ENCODE assay signal across 30 mouse cellular contexts in genomic region chr14:103556609-103557008, GRCm38 (mm10). TPM values are rescaled to one million over a fixed set of nuclear protein-coding genes. Genes with fewer than 3 reads are reported as not detected.
DNase-seq lines count a peak whose midpoint lies in the region; ATAC-seq and TF ChIP-seq lines count a peak whose summit lies in the region.
"Had no signal": no experiment of that assay in that cellular context is flagged by ENCODE, and none has a peak within 500 bp of the region (broad histone marks: within the 10 kb centered on the region; RNA-seq: fewer than 3 reads in every experiment).

No protein-coding gene starts in this region.

- TF ChIP-seq POLR2A in brain, embryonic 14.5 days (IDR thresholded peaks at IDR 0.05; ENCODE audit: borderline replicate concordance, extremely low read depth, insufficient read depth, insufficient read length, poor library complexity, severe bottlenecking) = no peak

- no peaks in the 10 kb centered on the region for H3K9me3 ChIP-seq in forebrain, postnatal 0 days (ENCODE audit: low read length)
- H3K9me3 ChIP-seq in forebrain, embryonic 13.5 days (replicated peaks) = no peaks in the 10 kb centered on the region
- H3K9me3 ChIP-seq in midbrain, embryonic 13.5 days = no peaks in the 10 kb centered on the region
- no peaks in the 10 kb centered on the region for H3K9me3 ChIP-seq in midbrain, postnatal 0 days (ENCODE audit: low read length)
- H3K9me3 ChIP-seq in ES-E14 (ENCODE audit: control insufficient read depth, insufficient read depth, low read depth, low read length) = no peaks in the 10 kb centered on the region
- H3K9me3 ChIP-seq: embryonic facial prominence, embryonic 10.5 days; embryonic facial prominence, embryonic 15.5 days; heart, embryonic 15.5 days; hindbrain, embryonic 12.5 days; limb, embryonic 13.5 days; midbrain, embryonic 15.5 days; neural tube, embryonic 12.5 days had no signal

- no peak overlapping the region for H3K4me2 ChIP-seq in forebrain, postnatal 0 days (ENCODE audit: low read depth)
- H3K4me2 ChIP-seq in forebrain, embryonic 13.5 days = no peak overlapping the region
- no peak overlapping the region for H3K4me2 ChIP-seq in midbrain, embryonic 13.5 days (replicated peaks)
- no peak overlapping the region for H3K4me2 ChIP-seq in midbrain, postnatal 0 days (ENCODE audit: low read depth, low read length, poor library complexity, severe bottlenecking)
- H3K4me2 ChIP-seq: embryonic facial prominence, embryonic 15.5 days; heart, embryonic 15.5 days; hindbrain, embryonic 12.5 days; limb, embryonic 13.5 days; liver, embryonic 11.5 days; midbrain, embryonic 15.5 days; neural tube, embryonic 12.5 days had no signal

- peak; percentile 27 for DNase-seq in forebrain, postnatal 0 days
- DNase-seq in midbrain, postnatal 0 days (ENCODE audit: low spot score) = no peak
- DNase-seq in ES-E14 (ENCODE audit: low read depth, low spot score) = peak; percentile 40
- peak; percentile 69 for DNase-seq in brain, embryonic 14.5 days (ENCODE audit: low read depth)
- DNase-seq: adrenal gland, postnatal 25 days; cerebellum, adult 18-20 months; kidney, adult 11 months; kidney, postnatal 14 days; layer of hippocampus, adult 9-11 months; lung, postnatal 36 days; right cerebral cortex, postnatal 4 days; thymus, adult 18-20 months; thymus, postnatal 25 days had no signal

- no peaks in the 10 kb centered on the region for H3K36me3 ChIP-seq in forebrain, postnatal 0 days (ENCODE audit: insufficient read depth)
- no peaks in the 10 kb centered on the region for H3K36me3 ChIP-seq in forebrain, embryonic 13.5 days (ENCODE audit: poor library complexity, severe bottlenecking)
- no peaks in the 10 kb centered on the region for H3K36me3 ChIP-seq in midbrain, embryonic 13.5 days
- H3K36me3 ChIP-seq in midbrain, postnatal 0 days (ENCODE audit: insufficient read depth, low read length) = no peaks in the 10 kb centered on the region
- no peaks in the 10 kb centered on the region for H3K36me3 ChIP-seq in ES-E14 (ENCODE audit: control insufficient read depth, insufficient read depth, low read length, poor library complexity, severe bottlenecking)
- H3K36me3 ChIP-seq: embryonic facial prominence, embryonic 10.5 days; embryonic facial prominence, embryonic 15.5 days; G1E; heart, embryonic 15.5 days; hindbrain, embryonic 12.5 days; limb, embryonic 13.5 days; midbrain, embryonic 15.5 days; neural tube, embryonic 12.5 days had no signal

- peaks cover 17% of the 10 kb centered on the region; the same call in 1 of the 2 replicates for H3K4me1 ChIP-seq in forebrain, postnatal 0 days (ENCODE audit: insufficient read depth)
- H3K4me1 ChIP-seq in forebrain, embryonic 13.5 days = peaks cover 35% of the 10 kb centered on the region
- H3K4me1 ChIP-seq in midbrain, embryonic 13.5 days (replicated peaks) = peaks cover 18% of the 10 kb centered on the region
- peaks cover 5% of the 10 kb centered on the region; the same call in 1 of the 2 replicates for H3K4me1 ChIP-seq in midbrain, postnatal 0 days (ENCODE audit: insufficient read depth, low read length)
- peaks cover 0 to 4% of the 10 kb centered on the region in 2 experiments; a peak in 1 of 4 replicates for H3K4me1 ChIP-seq in ES-E14 (ENCODE audit: control insufficient read depth in 2 of 2, insufficient read depth in 2 of 2, low read length in 2 of 2, poor library complexity in 1 of 2)
- H3K4me1 ChIP-seq: embryonic facial prominence, embryonic 10.5 days; embryonic facial prominence, embryonic 15.5 days; heart, embryonic 15.5 days; neural tube, embryonic 12.5 days had no signal

- H3K4me3 ChIP-seq in forebrain, postnatal 0 days (ENCODE audit: low read depth, low read length) = no peak overlapping the region
- H3K4me3 ChIP-seq in forebrain, embryonic 13.5 days = no peak overlapping the region
- H3K4me3 ChIP-seq in midbrain, embryonic 13.5 days (replicated peaks) = no peak overlapping the region
- no peak overlapping the region for H3K4me3 ChIP-seq in midbrain, postnatal 0 days (ENCODE audit: low read depth, low read length)
- H3K4me3 ChIP-seq in ES-E14 (ENCODE audit: insufficient read depth in 1 of 2, low read depth in 1 of 2, low read length in 2 of 2, poor library complexity in 1 of 2, severe bottlenecking in 1 of 2) = no peak overlapping the region
- H3K4me3 ChIP-seq: embryonic facial prominence, embryonic 10.5 days; embryonic facial prominence, embryonic 15.5 days; heart, embryonic 15.5 days; hindbrain, embryonic 12.5 days; left cerebral cortex, adult 2 months; limb, embryonic 13.5 days; midbrain, embryonic 15.5 days; neural tube, embryonic 12.5 days had no signal

- 9% methylated on average over 5 of the region's 5 CpGs for WGBS in forebrain, postnatal 0 days
- WGBS in forebrain, embryonic 13.5 days = 31% methylated on average over 5 of the region's 5 CpGs
- 35% methylated on average over 5 of the region's 5 CpGs for WGBS in midbrain, embryonic 13.5 days
- 21% methylated on average over 5 of the region's 5 CpGs for WGBS in midbrain, postnatal 0 days

- no peaks in the 10 kb centered on the region for H3K27me3 ChIP-seq in forebrain, postnatal 0 days (ENCODE audit: insufficient read depth, low read length)
- no peaks in the 10 kb centered on the region for H3K27me3 ChIP-seq in forebrain, embryonic 13.5 days
- H3K27me3 ChIP-seq in midbrain, embryonic 13.5 days = no peaks in the 10 kb centered on the region
- H3K27me3 ChIP-seq in midbrain, postnatal 0 days (ENCODE audit: insufficient read depth, low read length) = no peaks in the 10 kb centered on the region
- H3K27me3 ChIP-seq: embryonic facial prominence, embryonic 15.5 days; heart, embryonic 15.5 days; hindbrain, embryonic 12.5 days; limb, embryonic 13.5 days; midbrain, embryonic 15.5 days; neural tube, embryonic 12.5 days; Patski had no signal

- H3K27ac ChIP-seq in forebrain, postnatal 0 days (ENCODE audit: low read depth, low read length) = no peak overlapping the region
- H3K27ac ChIP-seq in forebrain, embryonic 13.5 days = no peak overlapping the region
- no peak overlapping the region for H3K27ac ChIP-seq in midbrain, embryonic 13.5 days
- H3K27ac ChIP-seq in midbrain, postnatal 0 days (ENCODE audit: low read depth, low read length) = no peak overlapping the region
- H3K27ac ChIP-seq in ES-E14 (ENCODE audit: insufficient read depth, low read depth, low read length, poor library complexity, severe bottlenecking) = no peak overlapping the region
- H3K27ac ChIP-seq: embryonic facial prominence, embryonic 10.5 days; embryonic facial prominence, embryonic 15.5 days; heart, embryonic 15.5 days; hindbrain, embryonic 12.5 days; left cerebral cortex, adult 2 months; limb, embryonic 13.5 days; midbrain, embryonic 15.5 days; neural tube, embryonic 12.5 days; stomach, postnatal 0 days had no signal

- no peak for TF ChIP-seq CTCF in forebrain, postnatal 0 days (IDR thresholded peaks at IDR 0.05; ENCODE audit: low read depth)
- TF ChIP-seq CTCF in midbrain, postnatal 0 days (IDR thresholded peaks at IDR 0.05) = no peak
- TF ChIP-seq CTCF in brain, embryonic 14.5 days (IDR thresholded peaks at IDR 0.05; ENCODE audit: borderline replicate concordance, extremely low read depth, insufficient read depth, insufficient read length) = no peak

- in situ Hi-C loops in ES-E14 (cut with MboI; ENCODE audit: low sequenced_read_pairs in 2 of 2, unreplicated experiment in 2 of 2) = loop anchor here in 1 of 2 experiments (10.0 kb wide), 1 partner anchor 158 kb away; no protein-coding TSS in a partner anchor

- no peak overlapping the region for H3K9ac ChIP-seq in forebrain, postnatal 0 days
- no peak overlapping the region for H3K9ac ChIP-seq in forebrain, embryonic 13.5 days
- no peak overlapping the region for H3K9ac ChIP-seq in midbrain, embryonic 13.5 days (replicated peaks)
- no peak overlapping the region for H3K9ac ChIP-seq in midbrain, postnatal 0 days (replicated peaks; ENCODE audit: low read length, poor library complexity, severe bottlenecking)
- H3K9ac ChIP-seq in ES-E14 (ENCODE audit: insufficient read depth, low read depth, low read length, poor library complexity, severe bottlenecking) = no peak overlapping the region
- H3K9ac ChIP-seq: embryonic facial prominence, embryonic 15.5 days; heart, embryonic 15.5 days; hindbrain, embryonic 12.5 days; limb, embryonic 13.5 days; midbrain, embryonic 15.5 days; neural tube, embryonic 12.5 days had no signal

- peak; percentile 42; the same call in 1 of the 2 replicates for ATAC-seq in forebrain, postnatal 0 days
- no peak for ATAC-seq in forebrain, embryonic 13.5 days
- 0 out of 2 replicates have a peak, but pooled peaks have one; percentile 35 for ATAC-seq in midbrain, embryonic 13.5 days
- ATAC-seq in midbrain, postnatal 0 days (ENCODE audit: low FRiP score) = no peak; the same call in 1 of the 2 replicates
- no peak for ATAC-seq in frontal cortex, adult (ENCODE audit: low TSS enrichment)
- ATAC-seq: CD4-positive, CD25-positive, alpha-beta regulatory T cell, adult 4 months; inflammation-experienced regulatory T-cells, adult 6 months; midbrain, embryonic 15.5 days; Patski had no signal

TF ChIP-seq in ES-E14, 5 proteins besides CTCF, POLR2A, EP300 and RAD21:
- TF ChIP-seq MAFK (IDR thresholded peaks at IDR 0.05; ENCODE audit: insufficient read depth, low read depth, low read length) (no peak), CHD2 (IDR thresholded peaks at IDR 0.05; ENCODE audit: low read depth, low read length) (no peak), ZC3H11A (IDR thresholded peaks at IDR 0.05; ENCODE audit: borderline replicate concordance, low read depth, low read length) (no peak), HCFC1 (IDR thresholded peaks at IDR 0.05; ENCODE audit: borderline replicate concordance, insufficient read depth, low read length) (no peak)

RNA-seq across cellular contexts. Expression of gene Scel, which starts 43.5 kb away (rescaled TPM):
- 0.29 and 1.1 TPM in 2 replicates for total RNA-seq in forebrain, postnatal 0 days (2014; rRNA removed)
- polyA plus RNA-seq in forebrain, postnatal 0 days (2015; fragmentation: Nextera tagmentation; extraction: Ambion mirVana) = 0.19 and 0.30 TPM in 2 replicates
- 0.10 TPM in 1 of 2 replicates, not detected in the other for polyA plus RNA-seq in forebrain, embryonic 13.5 days (2015; fragmentation: Nextera tagmentation; extraction: Ambion mirVana)
- 0.08 TPM in 1 of 2 replicates, not detected in the other for polyA plus RNA-seq in midbrain, embryonic 13.5 days (2015; fragmentation: Nextera tagmentation; extraction: Ambion mirVana)
- total RNA-seq in midbrain, postnatal 0 days (2014; rRNA removed) = 0.33 TPM in 1 of 2 replicates, not detected in the other
- polyA plus RNA-seq in midbrain, postnatal 0 days (2015; fragmentation: Nextera tagmentation; extraction: Ambion mirVana) = 0.13 and 0.26 TPM in 2 replicates
- 0.49 and 0.95 TPM in 2 replicates for total RNA-seq in ES-E14 (2012; rRNA removed)
- polyA plus RNA-seq in brain, embryonic 14.5 days (2012; rRNA removed) = 0.38 and 0.55 TPM in 2 replicates
- total RNA-seq: G1E had no signal
- polyA plus RNA-seq: G1E had no signal

Comparison
In these comparisons a context has a peak if more than half of its experiments do, and no peak if none do; other contexts are left out.
1. ATAC-seq: peak in forebrain, postnatal 0 days (single experiment) and midbrain, embryonic 13.5 days (single experiment); none in forebrain, embryonic 13.5 days (single experiment), midbrain, postnatal 0 days (single experiment) and frontal cortex, adult (single experiment).